Mouse (Mus musculus) hematopoietic stem cell, adult 5-6 weeks (primary cell): ENCODE data around the gene Psd4. TPM values are rescaled to one million over a fixed set of nuclear protein-coding genes. Genes with fewer than 3 reads are reported as not detected.
A peak's percentile ranks its signal among the peaks of the same experiment; 100 is the strongest.

ENCODE experiments used
- ATAC-seq, 2 experiments: fragments of 125-278 bp in 1 of 2; replicated peaks in 1 of 2; 2 replicates each; pipeline ENCODE4 v1.8.0; 2016 to 2017; ENCODE audit warnings: inconsistent platforms in 2 of 2, mild to moderate bottlenecking in 2 of 2, moderate number of reproducible peaks in 2 of 2, low read depth in 1 of 2, moderate TSS enrichment in 1 of 2; ENCODE audit not compliant: low FRiP score in 2 of 2, poor library complexity in 2 of 2, severe bottlenecking in 2 of 2, insufficient read depth in 1 of 2, low TSS enrichment in 1 of 2
- total RNA-seq: library from RNA; stranded (forward); fragments of 172-1452, 232-1000 nt; gene quantifications from 2 replicates; pipeline ENCODE4 v1.2.3, GENCODE M21; 2017

The Psd4 gene
- total RNA-seq, 1 experiment from 2014 or later, result 92.4 TPM

DNA sequence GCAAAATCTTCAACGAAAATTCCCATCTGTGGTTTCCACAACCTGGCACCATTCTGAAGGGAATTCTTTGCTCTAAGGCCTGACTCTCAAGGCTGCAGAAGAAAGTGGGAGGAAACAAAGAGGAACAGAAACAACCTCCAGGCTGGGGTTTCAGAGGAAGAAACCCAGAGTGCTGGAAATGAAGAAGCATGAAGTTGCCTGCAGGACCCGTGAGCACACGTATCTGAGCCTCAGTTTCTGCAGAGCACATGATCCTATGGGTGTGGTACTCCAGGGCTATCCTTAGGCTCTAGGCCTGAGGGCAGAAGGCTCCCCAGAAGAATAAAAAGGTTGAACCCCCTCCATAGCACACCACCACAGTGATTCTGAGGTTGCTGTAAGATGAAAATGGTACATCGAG, 89.5 kb downstream of the Psd4 start:
- no peak for ATAC-seq

- ATAC-seq, result no peak
These were observed 92.9 kb downstream of the Psd4 start for GRCm38 (mm10) chr2:24460112-24460807.

- peak; percentile 56 to 59; a peak in 2 of 4 replicates for ATAC-seq
These were observed 93.4 kb downstream of the Psd4 start for GRCm38 (mm10) chr2:24460808-24461127.

Other genes starting within 250 kb of the Psd4 start
- gene Il1f8, start 214.4 kb upstream of the Psd4 start, total RNA-seq, result not detected in 2 replicates
- gene Il1f9, start 181.1 kb upstream of the Psd4 start, total RNA-seq, result 5.3 and 9.4 TPM in 2 replicates
- gene Il1f6, start 152.2 kb upstream of the Psd4 start, total RNA-seq, result not detected in 2 replicates
- not detected in 2 replicates for gene Il1f5, start 90.6 kb upstream of the Psd4 start, total RNA-seq
- gene Il1f10, start 76.4 kb upstream of the Psd4 start, total RNA-seq, result not detected in 2 replicates
- gene Il1rn, start 30.7 kb upstream of the Psd4 start, total RNA-seq, result 1.5 and 6.9 TPM in 2 replicates
- not detected in 2 replicates for gene Pax8, start 108.0 kb downstream of the Psd4 start, total RNA-seq